Mouse (Mus musculus) heart, postnatal 0 days (tissue): ENCODE data around the gene Klk9.

Experiments used
- CTCF ChIP-seq: IDR thresholded peaks from 2 replicates; pipeline ENCODE4 v1.5.1; 2016; ENCODE audit warnings: antibody characterized with exemption, control low read depth, low read depth
- EP300 ChIP-seq: IDR thresholded peaks from 2 replicates; pipeline ENCODE4 v1.6.1; 2016; ENCODE audit warnings: antibody characterized with exemption, low read depth

GRCm38 (mm10) chr7:43780746-43781145 lies 10.9 kb upstream of the Klk9 start, which contains the start of gene Klk10:
- TF ChIP-seq EP300 (no peak), CTCF (no peak)
